Comparison of ENCODE assay signal across 9 mouse cellular contexts in the genomic region with DNA sequence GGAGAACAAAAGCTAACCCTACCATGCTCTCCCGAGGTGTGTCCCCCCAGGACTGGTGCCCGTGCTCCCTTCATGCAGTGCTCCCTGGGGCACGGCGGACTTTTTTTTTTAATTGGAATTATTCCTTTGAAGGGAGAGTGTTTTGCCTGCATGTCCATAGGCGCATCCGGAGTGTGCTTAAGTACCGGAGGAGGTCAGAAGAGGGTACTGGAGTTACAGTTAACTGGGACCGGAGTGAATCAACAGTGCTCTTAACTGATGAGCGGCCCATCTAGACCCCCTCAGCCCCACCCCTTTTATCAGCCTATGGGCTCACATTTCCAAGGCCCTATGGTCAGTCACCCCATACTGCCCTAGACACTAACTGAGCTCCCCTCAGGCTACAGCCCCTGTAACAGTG. TPM values are rescaled to one million over a fixed set of nuclear protein-coding genes. Genes with fewer than 3 reads are reported as not detected.
DNase-seq lines count a peak whose midpoint lies in the region; ATAC-seq and TF ChIP-seq lines count a peak whose summit lies in the region.
"Had no signal": no experiment of that assay in that cellular context is flagged by ENCODE, and none has a peak within 500 bp of the region (broad histone marks: within the 10 kb centered on the region; RNA-seq: fewer than 3 reads in every experiment).

No protein-coding gene starts in this region.

- H3K27me3 ChIP-seq in hindbrain, embryonic 10.5 days (ENCODE audit: insufficient read depth, poor library complexity, severe bottlenecking): no peaks in the 10 kb centered on the region
- no peaks in the 10 kb centered on the region for H3K27me3 ChIP-seq in hindbrain, embryonic 12.5 days
- H3K27me3 ChIP-seq in E14TG2a.4 (ENCODE audit: insufficient read depth, low read length): no peaks in the 10 kb centered on the region
- no peaks in the 10 kb centered on the region for H3K27me3 ChIP-seq in embryonic facial prominence, embryonic 11.5 days (ENCODE audit: control insufficient read depth, insufficient read depth, low read length)
- no peaks in the 10 kb centered on the region for H3K27me3 ChIP-seq in liver, embryonic 15.5 days

- H3K36me3 ChIP-seq in hindbrain, embryonic 10.5 days: no peaks in the 10 kb centered on the region
- H3K36me3 ChIP-seq in hindbrain, embryonic 12.5 days: no peaks in the 10 kb centered on the region
- H3K36me3 ChIP-seq in E14TG2a.4 (ENCODE audit: insufficient read depth, low read length): no peaks in the 10 kb centered on the region
- H3K36me3 ChIP-seq in embryonic facial prominence, embryonic 11.5 days (replicated peaks; ENCODE audit: control insufficient read depth, insufficient read depth, low read depth, low read length): no peaks in the 10 kb centered on the region
- H3K36me3 ChIP-seq in liver, embryonic 15.5 days (replicated peaks): peaks cover 14% of the 10 kb centered on the region; the same call in 1 of the 2 replicates

- no peak for ATAC-seq in hindbrain, embryonic 12.5 days (ENCODE audit: low FRiP score)
- 0 out of 2 replicates have a peak, but pooled peaks have one; percentile 48 for ATAC-seq in embryonic facial prominence, embryonic 11.5 days (replicated peaks; ENCODE audit: insufficient number of reproducible peaks, low FRiP score, low TSS enrichment, low read depth)
- ATAC-seq in liver, embryonic 15.5 days (ENCODE audit: insufficient read depth): no peak

- H3K9ac ChIP-seq in hindbrain, embryonic 12.5 days: no peak overlapping the region
- no peak overlapping the region for H3K9ac ChIP-seq in embryonic facial prominence, embryonic 11.5 days (replicated peaks; ENCODE audit: low read length)
- H3K9ac ChIP-seq in liver, embryonic 15.5 days: peak overlapping the region; percentile 7; the same call in 1 of the 2 replicates

- TF ChIP-seq CTCF in E14TG2a.4 (conservative IDR thresholded peaks at IDR 0.05; ENCODE audit: low read length): no peak

- no peak for DNase-seq in hindbrain, embryonic 10.5 days (ENCODE audit: low spot score)
- no peak for DNase-seq in embryonic facial prominence, embryonic 11.5 days (ENCODE audit: low spot score)
- DNase-seq in thymus, postnatal 36 days: no peak
- no peak for DNase-seq in gastrocnemius, adult 18-20 months (ENCODE audit: low spot score)
- DNase-seq in lung, adult 18-20 months: no peak

- H3K4me1 ChIP-seq in hindbrain, embryonic 10.5 days (replicated peaks): peaks cover 64% of the 10 kb centered on the region
- H3K4me1 ChIP-seq in hindbrain, embryonic 12.5 days: peaks cover 48% of the 10 kb centered on the region
- H3K4me1 ChIP-seq in E14TG2a.4 (replicated peaks; ENCODE audit: low read depth, low read length): peaks cover 76% of the 10 kb centered on the region
- peaks cover 8% of the 10 kb centered on the region for H3K4me1 ChIP-seq in embryonic facial prominence, embryonic 11.5 days (ENCODE audit: control insufficient read depth, insufficient read depth, low read length)
- H3K4me1 ChIP-seq in liver, embryonic 15.5 days (replicated peaks): peaks cover 57% of the 10 kb centered on the region

- H3K4me3 ChIP-seq in hindbrain, embryonic 10.5 days: no peak overlapping the region
- no peak overlapping the region for H3K4me3 ChIP-seq in hindbrain, embryonic 12.5 days
- H3K4me3 ChIP-seq in E14TG2a.4 (replicated peaks; ENCODE audit: low read length): peak overlapping the region; percentile 45
- no peak overlapping the region for H3K4me3 ChIP-seq in embryonic facial prominence, embryonic 11.5 days (ENCODE audit: low read depth, low read length)
- no peak overlapping the region for H3K4me3 ChIP-seq in liver, embryonic 15.5 days (replicated peaks)
- H3K4me3 ChIP-seq: erythroblast, embryonic 14.5 days had no signal

- no peak overlapping the region for H3K4me2 ChIP-seq in hindbrain, embryonic 12.5 days (replicated peaks)
- no peak overlapping the region for H3K4me2 ChIP-seq in embryonic facial prominence, embryonic 11.5 days (ENCODE audit: low read depth, low read length)
- H3K4me2 ChIP-seq in liver, embryonic 15.5 days: peak overlapping the region; percentile 35

- WGBS in hindbrain, embryonic 10.5 days: 76% methylated on average over 9 of the region's 9 CpGs
- 79% methylated on average over 9 of the region's 9 CpGs for WGBS in hindbrain, embryonic 12.5 days
- 65% methylated on average over 9 of the region's 9 CpGs for WGBS in embryonic facial prominence, embryonic 11.5 days
- 79% methylated on average over 9 of the region's 9 CpGs for WGBS in liver, embryonic 15.5 days (ENCODE audit: insufficient replicate concordance)

- no peaks in the 10 kb centered on the region for H3K9me3 ChIP-seq in hindbrain, embryonic 10.5 days
- H3K9me3 ChIP-seq in hindbrain, embryonic 12.5 days (replicated peaks): no peaks in the 10 kb centered on the region
- no peaks in the 10 kb centered on the region for H3K9me3 ChIP-seq in E14TG2a.4 (ENCODE audit: low read length)
- no peaks in the 10 kb centered on the region for H3K9me3 ChIP-seq in embryonic facial prominence, embryonic 11.5 days (replicated peaks; ENCODE audit: control insufficient read depth, low read length)
- no peaks in the 10 kb centered on the region for H3K9me3 ChIP-seq in liver, embryonic 15.5 days (replicated peaks)

- H3K27ac ChIP-seq in hindbrain, embryonic 10.5 days: peak overlapping the region; percentile 23; the same call in 1 of the 2 replicates
- no peak overlapping the region for H3K27ac ChIP-seq in hindbrain, embryonic 12.5 days
- H3K27ac ChIP-seq in embryonic facial prominence, embryonic 11.5 days (replicated peaks; ENCODE audit: low read depth, low read length): no peak overlapping the region
- peak overlapping the region; percentile 42 for H3K27ac ChIP-seq in liver, embryonic 15.5 days (replicated peaks)

RNA-seq across cellular contexts. Expression of a gene that starts 19.9 kb away (rescaled TPM):
- polyA plus RNA-seq in hindbrain, embryonic 10.5 days (2016; fragmentation: Nextera tagmentation; extraction: Ambion mirVana): 11.1 and 12.6 TPM in 2 replicates
- polyA plus RNA-seq in hindbrain, embryonic 12.5 days (2016; fragmentation: Nextera tagmentation; extraction: Ambion mirVana): 14.3 and 15.6 TPM in 2 replicates
- polyA plus RNA-seq in embryonic facial prominence, embryonic 11.5 days (2014; fragmentation: Nextera tagmentation; extraction: Ambion mirVana): 16.8 and 17.9 TPM in 2 replicates
- 11.8 and 12.3 TPM in 2 replicates for polyA plus RNA-seq in liver, embryonic 15.5 days (2015; fragmentation: Nextera tagmentation; extraction: Ambion mirVana)
- 1 to 10 TPM; 8.5 to 8.7 TPM for total RNA-seq in gastrocnemius, adult 18-20 months (2021)

Comparison
In these comparisons a context has a peak if more than half of its experiments do, and no peak if none do; other contexts are left out.
1. H3K27ac ChIP-seq: peak in hindbrain, embryonic 10.5 days (single experiment) and liver, embryonic 15.5 days (single experiment); none in hindbrain, embryonic 12.5 days (single experiment) and embryonic facial prominence, embryonic 11.5 days (single experiment).